Mouse (Mus musculus): ENCODE results near the gene Chid1. TPM values are rescaled to one million over a fixed set of nuclear protein-coding genes. Genes with fewer than 3 reads are reported as not detected.
"Not testable (repeated sequence)": the region's sequence is repeated elsewhere in the genome, so short reads cannot be mapped to it uniquely, and the experiment has no call there.

Chid1 gene
- total RNA-seq, 2 experiments from 2014 or later, result 8.0 to 43.5 TPM

DNA sequence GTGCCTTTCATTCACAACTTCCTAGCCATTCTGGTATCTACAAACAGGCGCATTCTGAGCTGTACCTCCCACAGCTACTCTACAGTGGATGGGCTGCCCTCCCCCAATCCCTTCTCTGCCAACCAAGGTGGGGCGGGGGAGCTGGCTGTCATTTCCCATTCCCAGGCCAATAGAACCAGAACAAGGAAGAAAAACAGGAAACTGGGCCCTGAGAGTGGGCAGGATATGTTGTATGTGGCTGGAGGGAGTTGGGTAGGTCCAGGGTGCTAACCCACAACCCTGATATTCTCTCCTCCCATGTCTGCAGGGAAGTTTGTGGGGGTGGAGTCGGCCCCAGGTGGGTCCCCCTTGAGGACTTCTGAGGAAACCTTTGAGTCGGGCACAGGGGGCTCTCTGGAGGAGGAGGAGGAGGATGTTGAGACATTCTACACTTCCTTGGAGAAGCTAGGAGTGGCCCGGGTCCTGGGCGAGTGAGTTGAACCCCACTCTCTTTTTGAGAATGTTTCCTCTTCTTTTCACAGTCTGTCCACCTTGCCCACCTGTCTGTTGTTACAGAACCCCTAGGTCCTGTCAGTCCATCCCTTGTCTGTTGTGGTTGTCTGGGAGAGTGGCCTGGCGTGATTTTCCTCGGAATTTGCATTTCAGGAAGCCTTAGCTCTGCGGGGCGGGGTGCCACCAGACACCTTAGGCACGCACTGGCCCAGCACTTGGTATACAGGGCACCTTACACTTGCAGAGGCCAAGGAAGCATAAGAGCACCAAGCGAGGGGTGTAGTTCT, 75.6 kb downstream of the Chid1 start:
- ATAC-seq (ENCODE audit: poor library complexity, severe bottlenecking), result no peak

DNA sequence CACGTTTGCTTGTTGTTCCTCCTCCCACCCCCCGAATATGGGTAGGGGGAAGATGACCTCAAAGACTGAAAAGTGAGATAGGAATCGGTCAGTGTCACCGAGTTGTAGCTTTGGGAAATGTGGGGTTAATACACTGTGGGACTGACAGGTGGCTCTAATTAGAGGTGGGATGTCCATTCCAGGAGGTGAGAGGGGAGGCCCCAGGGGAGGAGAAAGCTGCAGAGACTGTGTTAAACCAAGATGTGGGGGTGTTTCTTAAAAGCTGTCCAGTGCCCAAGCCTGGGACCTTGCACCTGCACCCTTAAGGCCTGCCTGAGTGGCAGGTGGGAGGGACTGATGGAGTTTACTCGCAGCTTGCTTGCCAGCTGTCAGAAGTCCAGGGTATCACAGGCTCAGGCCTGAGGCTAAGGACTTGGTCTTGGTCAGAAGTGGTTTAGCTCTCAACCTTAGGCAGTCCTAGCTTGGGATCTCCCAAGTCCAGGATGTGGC, 77.3 kb downstream of the Chid1 start:
- no peak for ATAC-seq (ENCODE audit: poor library complexity, severe bottlenecking)

DNA sequence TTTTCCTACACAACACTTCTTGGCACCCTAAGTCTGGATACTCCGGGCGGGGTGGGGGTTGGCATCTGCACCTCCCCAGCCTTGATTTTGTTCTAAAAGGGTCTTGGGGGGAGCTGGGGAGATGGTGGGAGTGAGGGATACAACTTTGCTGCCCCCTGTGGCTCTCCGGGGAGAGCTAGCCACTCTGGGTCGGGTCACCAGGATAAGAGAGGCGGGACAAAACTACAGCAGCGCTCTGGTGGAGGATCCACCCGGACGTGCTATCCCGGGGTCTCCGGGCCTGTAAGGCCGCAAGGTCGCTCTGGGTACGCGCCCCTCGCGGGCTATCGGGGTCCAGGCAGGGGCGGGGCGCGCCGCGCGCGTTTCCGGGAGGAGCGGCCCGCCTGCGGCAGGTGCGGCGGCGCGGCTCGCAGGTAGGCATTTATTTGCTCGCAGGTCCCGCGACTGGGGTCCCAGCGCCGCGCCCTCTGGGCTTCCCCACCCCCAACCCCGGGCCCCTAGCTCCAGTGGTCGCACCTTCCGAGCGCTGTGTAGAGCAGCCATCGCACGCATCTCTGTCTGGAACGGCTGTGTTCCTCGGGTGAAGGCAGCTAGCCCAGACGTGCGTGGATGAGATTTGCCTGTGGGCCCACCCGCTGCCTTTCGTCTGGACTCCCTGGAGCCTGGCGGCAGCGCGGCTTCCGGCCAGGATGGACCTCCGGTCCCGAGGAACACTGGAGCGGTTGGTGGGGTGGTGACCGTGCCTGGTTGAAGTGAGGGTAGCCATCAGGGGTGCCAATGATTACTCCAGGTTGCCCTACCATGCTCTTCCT, 77.9 kb downstream of the Chid1 start:
- ATAC-seq (ENCODE audit: poor library complexity, severe bottlenecking), result no peak

DNA sequence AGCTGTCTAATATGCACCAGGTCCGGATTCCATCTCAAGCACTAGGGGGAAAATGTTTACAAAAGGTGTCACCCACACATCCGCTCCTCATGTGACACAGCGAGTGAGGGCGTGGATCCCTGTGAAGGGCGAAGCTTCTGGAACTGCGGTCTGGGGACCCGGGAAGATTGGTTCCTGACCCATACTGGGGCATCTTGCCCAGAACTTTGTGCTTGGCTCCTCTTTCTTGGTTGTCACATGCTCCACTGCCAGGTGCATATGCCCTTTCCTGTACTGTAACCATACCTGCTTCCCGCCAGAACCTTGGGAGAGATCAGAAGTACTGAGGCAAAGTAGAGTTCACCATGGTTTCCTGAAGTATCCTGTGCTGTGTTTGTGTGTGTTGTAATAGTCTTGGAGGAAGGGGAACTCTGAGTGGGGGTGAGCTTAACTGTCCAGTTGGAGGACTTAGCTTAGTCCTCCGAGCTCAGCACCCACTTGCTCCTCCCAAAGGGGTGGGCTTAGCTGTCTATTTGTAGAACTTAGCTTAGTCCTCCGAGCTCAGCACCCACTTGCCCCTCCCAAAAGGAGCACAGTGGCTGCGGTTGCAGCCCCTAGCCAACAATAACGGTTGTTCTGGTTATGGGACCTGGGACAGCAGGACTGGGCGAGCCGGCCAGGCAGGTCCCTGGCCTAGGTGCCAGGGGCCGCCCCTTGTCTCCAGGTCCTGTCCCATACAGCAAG, 79.1 kb downstream of the Chid1 start, which contains the start of gene Cracr2b:
TSS of gene Cracr2b (plus strand) at position 704 of the 723 bp plus-strand sequence.
- ATAC-seq (ENCODE audit: poor library complexity, severe bottlenecking), result peak; percentile 23

DNA sequence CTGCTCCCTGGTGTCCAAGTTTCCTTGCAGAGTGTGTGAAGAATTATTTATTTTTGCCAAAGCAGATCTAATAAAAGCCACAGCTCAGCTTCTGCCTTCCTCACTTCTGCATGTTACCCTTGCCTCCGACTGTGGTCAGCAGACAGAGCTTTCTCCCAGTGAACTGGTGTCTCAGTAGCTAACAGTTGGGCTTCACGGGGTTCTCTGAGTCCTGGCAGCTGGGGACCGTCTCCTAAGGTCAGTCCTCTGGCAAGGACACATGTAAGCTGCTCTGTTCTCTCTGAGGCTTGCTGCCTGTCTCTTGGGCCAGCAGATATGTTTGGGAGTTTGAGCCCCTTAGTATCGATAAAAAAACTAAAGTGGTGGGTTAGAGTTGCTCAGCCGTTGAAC, 79.7 kb downstream of the Chid1 start:
- no peak for ATAC-seq (ENCODE audit: poor library complexity, severe bottlenecking)

DNA sequence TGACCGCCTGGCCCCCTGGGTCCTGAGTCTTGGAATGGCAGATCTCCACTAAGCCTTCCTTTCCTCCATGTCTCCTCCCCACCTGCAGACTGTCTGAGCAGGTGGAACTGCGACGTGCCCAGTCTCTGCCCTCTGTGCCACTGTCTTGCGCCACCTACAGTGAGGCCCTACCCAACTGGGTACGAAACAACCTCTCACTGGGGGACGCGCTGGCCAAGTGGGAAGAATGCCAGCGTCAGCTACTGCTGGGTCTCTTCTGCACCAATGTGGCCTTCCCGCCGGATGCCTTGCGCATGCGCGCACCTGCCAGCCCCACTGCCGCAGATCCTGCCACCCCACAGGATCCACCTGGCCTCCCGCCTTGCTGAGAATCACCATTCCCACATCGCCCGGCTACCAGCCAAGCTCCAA, 80.4 kb downstream of the Chid1 start:
- no peak for ATAC-seq (ENCODE audit: poor library complexity, severe bottlenecking)

DNA sequence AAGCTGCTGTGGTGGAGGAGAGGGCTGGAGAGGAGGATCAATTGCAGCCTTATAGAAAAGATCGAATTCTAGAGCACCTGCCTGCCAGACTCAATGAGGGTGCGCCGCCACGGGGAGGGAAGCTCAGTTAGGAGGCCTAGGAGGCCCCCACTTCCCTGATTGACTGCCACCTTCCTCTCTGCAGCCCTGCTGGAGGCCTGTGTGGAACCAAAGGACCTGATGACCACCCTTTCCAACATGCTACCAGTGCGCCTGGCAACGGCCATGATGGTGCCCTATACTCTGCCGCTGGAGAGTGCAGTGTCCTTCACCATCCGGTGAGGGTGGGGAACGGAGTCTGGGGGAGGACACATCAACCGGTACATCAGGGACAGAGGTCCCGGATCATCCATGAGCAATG, 81.0 kb downstream of the Chid1 start:
- ATAC-seq (ENCODE audit: poor library complexity, severe bottlenecking), result no peak

DNA sequence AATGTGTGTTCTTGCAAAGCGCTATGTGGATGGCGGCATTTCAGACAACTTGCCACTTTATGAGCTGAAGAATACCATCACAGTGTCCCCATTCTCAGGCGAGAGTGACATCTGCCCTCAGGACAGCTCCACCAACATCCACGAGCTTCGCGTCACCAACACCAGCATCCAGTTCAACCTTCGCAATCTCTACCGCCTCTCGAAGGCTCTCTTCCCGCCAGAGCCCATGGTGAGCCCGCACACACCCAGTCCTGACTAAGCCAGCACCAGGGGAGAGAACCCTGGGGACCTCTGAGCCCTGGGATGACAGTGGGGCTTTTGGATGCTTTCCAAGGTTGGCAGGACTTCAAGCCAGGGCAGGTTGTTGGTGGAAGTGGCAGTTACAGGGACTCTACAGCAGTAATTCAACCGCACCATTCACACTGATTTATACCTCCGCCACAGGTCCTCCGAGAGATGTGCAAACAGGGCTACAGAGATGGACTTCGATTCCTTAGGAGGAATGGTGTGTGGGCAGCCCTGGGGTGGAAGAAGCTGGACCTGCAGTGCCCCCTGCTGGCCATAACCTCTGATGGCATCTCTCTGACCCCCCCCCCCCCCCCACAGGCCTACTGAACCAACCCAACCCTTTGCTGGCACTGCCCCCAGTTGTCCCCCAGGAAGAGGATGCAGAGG, 81.5 kb downstream of the Chid1 start:
- ATAC-seq (ENCODE audit: poor library complexity, severe bottlenecking), result peak; percentile 20

DNA sequence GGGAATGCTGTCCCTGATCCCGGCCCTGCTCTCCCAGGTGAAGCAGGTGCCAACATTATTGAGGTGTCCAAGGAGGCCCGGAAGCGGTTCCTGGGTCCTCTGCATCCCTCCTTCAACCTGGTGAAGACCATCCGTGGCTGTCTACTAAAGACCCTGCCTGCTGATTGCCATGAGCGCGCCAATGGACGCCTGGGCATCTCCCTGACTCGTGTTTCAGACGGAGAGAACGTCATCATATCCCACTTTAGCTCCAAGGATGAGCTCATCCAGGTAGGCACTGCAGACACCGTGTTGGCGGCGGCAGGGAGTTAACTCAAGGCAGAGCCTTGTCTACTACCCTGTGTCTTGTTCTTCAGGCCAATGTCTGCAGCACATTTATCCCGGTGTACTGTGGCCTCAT, 82.4 kb downstream of the Chid1 start:
- ATAC-seq (ENCODE audit: poor library complexity, severe bottlenecking), result no peak

DNA sequence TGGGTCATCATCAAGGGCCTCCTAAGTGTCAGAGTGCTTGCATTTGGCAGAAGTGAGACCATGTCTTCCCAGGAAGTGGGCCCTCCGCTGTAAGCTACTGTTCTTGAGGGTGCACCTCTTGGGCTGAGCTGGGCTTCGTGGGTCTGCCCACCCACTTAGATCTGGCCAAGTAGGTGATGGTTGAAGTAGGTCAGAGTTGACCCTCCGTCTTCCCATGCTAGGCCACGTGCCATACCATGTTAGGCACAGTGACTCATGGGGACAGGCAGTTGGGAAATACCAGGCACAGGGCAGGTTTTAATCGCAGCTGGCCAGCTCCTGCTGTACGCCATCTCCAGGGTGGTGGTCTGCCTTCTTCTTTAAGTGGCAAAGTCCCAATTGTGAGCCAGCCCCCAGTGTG, 82.9 kb downstream of the Chid1 start:
- ATAC-seq (ENCODE audit: poor library complexity, severe bottlenecking), result no peak

DNA sequence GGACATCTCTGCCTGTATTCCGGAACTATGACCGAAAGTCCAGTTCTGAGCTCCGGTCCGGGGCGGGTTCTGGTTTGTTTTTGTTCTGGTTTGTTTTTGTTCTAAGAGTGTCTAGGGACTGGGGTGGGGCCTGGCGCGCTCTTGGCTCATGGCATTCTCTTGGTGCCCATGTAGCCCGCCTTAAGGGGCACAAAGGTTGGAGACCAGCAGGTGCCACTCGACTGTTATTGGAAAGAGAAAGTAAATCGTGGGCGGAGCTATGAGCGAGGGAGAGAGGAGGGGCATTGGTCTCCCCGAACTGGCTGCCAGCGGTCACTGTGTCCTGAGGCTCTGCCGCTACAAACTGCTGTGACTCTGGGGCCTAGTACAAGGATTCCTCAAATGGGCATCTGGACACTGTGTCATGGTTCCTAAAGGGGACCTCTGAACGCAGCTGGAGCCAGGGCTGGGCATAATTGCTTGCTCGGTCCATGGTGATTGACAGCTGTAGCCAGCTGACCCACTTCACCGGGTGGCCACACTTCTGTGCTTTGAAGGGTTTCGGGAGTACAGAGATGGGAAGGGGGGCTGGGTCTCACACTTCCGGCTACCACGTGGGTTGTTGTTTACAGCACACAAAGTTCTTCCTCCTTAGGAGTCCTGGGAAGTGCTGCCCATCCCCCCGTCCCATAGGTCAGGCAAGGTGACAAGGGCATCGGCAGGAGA, 83.9 kb downstream of the Chid1 start:
- peak; percentile 65 for ATAC-seq (ENCODE audit: poor library complexity, severe bottlenecking)

DNA sequence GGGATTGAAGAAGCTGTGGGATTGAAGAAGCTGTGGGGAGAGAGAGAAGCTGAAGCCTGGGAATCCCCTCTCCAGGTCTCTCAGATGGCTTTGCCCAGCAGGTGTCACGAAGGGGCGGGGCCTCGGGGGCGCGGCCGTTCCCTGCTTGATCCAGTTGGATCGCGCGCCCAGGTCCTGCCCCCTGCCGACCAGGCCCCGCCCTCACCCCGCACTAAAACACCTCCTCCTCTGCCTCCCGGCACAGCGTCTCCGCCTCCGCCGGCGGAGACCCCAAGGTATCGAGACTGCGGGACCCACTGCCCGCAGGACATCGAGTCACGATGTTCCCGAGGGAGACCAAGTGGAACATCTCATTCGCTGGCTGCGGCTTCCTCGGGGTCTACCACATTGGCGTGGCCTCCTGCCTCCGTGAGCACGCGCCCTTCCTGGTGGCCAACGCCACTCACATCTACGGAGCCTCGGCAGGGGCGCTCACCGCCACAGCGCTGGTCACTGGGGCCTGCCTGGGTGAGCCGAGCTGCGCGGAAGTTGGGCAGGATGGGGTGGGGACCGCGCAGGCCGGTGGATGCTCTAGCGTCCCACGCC, 84.6 kb downstream of the Chid1 start, which contains the start of gene Pnpla2:
TSS of gene Pnpla2 (plus strand) at position 232 of the 585 bp plus-strand sequence.
- peak; percentile 82 for ATAC-seq (ENCODE audit: poor library complexity, severe bottlenecking)

DNA sequence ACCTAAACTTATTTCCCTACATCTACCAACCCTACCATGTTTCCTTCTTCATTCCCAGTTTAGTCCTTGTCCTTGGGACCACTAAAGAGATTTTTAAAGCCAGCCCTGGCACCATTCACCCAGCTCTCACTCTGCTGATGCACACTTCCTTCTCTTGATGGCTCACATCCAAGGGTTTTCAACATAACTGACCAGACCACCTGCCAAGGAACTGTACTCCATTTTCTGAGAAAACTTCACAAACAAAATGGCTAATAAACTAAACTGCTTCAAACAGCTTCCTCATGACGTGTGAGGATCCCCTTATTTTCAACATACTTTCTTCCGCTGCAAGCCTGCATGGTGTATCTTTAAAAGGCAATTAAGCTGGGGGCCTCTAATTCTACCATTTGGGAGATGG, 86.0 kb downstream of the Chid1 start:
- ATAC-seq (ENCODE audit: poor library complexity, severe bottlenecking), result no peak

DNA sequence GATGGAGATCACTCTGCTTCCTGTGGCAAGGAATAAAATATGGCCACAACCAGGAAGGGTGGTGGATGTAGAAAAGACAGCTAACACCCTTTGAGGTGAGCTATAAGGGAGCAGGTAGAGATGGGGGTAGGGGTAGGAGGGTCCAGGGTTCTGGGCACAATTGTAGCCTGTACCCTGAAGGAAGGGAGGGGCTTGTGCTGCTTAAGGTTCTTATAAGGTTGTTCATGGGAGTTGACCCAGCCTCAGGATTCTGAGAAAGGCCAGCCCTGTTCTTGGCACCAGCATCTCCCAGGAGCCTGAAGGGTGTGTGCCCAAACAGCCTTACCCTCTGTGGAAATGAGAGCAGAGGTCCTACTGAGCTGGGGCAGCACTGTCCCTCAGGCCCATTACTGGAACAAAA, 87.7 kb downstream of the Chid1 start:
- ATAC-seq (ENCODE audit: poor library complexity, severe bottlenecking), result no peak

DNA sequence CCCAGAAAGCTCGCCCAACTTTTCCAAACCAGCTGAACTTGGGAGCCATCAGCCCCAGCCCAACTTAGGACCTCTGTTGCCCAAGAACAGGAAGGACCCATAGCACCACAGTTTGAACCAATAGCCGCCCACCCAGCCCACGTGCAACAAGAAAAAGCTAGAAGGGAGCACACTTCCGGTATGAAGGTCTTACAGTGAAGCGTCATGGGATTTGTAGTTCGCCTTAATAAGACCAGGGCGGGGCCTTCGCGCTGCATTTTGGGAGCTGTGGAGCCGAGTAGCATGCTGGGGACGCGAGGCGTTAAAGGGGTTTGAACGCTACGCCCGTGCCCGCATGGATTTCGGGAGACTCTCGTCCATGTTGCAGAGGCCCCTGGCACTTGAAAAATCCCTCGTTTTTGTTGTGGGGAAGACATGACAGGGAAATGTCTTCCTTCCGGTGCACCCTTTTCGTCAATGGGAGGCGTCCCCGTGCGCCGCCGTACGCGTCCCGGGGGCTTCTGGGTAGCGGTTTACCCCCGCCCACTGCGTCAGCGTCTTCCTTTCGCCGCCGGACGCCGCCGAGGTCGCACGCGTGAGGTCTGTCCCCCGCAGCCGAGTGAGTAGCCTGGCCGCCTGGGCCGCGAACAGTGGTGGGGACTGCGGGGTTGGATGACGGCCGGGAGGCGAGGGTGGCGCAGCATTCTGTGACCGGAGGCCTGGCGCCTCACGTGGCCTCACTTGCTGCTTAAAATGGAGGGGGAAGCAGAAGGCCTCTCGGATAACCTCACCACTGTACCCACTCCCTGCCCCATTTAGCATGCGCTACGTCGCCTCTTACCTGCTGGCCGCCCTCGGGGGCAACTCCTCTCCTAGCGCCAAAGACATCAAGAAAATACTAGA, 92.3 kb downstream of the Chid1 start, which contains the start of gene Rplp2:
TSS of gene Rplp2 (plus strand) at position 261 of the 882 bp plus-strand sequence.
- ATAC-seq (ENCODE audit: poor library complexity, severe bottlenecking), result peak; percentile 92

DNA sequence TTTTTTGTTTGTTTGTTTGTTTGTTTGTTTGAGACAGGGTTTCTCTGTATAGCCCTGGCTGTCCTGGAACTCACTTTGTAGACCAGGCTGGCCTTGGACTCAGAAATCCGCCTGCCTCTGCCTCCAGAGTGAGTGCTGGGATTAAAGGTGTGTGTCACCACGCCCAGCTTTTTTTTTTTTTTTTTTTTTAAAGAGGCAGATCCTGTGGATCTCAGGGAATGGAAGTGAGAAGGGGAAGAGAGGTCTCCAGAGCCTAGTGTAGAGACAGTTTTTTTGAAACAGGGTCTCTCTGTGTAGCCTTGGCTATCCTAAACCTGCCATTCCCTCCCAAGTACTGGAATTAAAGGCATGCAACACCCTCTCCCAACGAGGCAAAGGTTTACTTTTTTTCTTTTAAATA, 93.3 kb downstream of the Chid1 start:
- not testable (repeated sequence) for ATAC-seq (ENCODE audit: poor library complexity, severe bottlenecking)

DNA sequence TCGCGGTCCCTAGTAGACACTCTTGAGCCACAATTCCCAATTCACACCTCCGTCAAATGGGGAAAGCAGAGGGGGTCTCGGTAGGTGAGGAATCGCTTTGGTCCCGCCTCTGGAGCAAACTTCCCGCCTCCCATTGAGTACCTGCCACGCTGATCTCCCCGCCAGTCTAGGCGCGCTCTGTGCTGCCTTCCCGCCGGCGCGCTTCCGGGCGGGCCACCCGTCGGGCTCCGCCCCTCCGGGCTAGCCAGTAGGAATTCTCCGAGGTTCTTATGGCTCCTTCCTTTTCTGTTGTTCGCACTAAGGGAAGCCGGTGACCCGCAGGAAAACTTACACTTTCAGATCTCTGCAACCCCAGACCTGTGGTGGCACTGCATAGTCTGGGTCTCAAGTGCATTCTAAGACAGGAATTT, 95.8 kb downstream of the Chid1 start, which contains the start of gene Pidd1:
TSS of gene Pidd1 (minus strand) at position 198 of the 410 bp plus-strand sequence.
- peak; percentile 53 for ATAC-seq (ENCODE audit: poor library complexity, severe bottlenecking)

Data from megakaryocyte, adult 5-6 weeks (primary cell).